Mouse (Mus musculus) adrenal gland, adult 8-10 months (tissue): ENCODE measurements around the gene Slpi. TPM values are rescaled to one million over a fixed set of nuclear protein-coding genes. Genes with fewer than 3 reads are reported as not detected.

ENCODE experiments used
- DNase-seq: peaks from one replicate; pipeline ENCODE4 v3.0.0; 2022
- total RNA-seq, 4 experiments: library from RNA; stranded (reverse); gene quantifications; 2 replicates each; pipeline ENCODE4 v1.2.4; 2022

The Slpi gene
- total RNA-seq, 4 experiments from 2014 or later: 8.5 to 24.2 (median 22.2) TPM

DNA sequence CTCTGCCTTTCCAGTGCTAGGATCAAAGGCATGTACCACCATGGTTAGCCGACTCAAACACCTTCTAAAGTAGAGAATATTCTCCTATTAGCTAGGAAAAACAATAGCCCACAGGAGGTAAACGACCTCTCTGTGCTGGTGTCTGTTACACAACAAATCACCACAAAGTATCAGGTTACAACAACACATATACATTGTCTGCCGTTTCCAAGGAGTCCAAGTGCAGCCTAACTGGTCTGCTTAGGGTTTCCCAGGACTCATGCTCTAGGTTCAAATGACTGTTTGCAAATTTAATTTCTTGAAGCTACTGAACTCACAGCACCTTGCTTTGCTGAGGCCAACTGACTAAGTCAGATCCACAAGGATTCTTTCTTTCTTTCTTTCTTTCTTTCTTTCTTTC is 30.6 kb upstream of the Slpi start:
- DNase-seq: no peak

DNA sequence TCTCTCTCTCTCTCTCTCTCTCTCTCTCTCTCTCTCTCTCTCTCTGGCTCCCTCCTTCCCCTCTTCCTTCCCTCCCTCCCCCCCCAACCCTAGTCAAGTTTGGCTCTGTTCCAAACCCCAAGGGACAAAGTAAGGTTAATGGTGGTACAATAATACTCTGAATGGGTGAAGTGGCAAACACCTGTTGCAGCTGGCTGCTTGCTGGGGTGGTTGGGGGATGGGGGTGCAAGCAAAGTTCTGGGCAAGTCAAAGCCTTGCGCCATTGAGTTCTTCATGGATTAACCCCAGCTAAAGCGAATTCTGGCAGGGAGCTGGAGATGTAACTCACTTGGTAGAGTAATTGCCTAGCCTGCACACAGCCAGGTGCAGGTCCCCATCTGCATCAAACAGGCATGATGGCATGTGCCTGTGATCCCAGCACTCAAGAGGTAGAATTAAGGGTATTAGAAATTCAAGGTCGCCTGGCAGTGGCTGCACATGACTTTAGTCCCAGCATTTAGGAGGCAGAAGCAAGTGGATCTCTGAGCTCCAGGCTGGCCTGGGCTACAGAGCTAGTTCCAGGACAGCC is 29.5 kb upstream of the Slpi start:
- no peak for DNase-seq

DNA sequence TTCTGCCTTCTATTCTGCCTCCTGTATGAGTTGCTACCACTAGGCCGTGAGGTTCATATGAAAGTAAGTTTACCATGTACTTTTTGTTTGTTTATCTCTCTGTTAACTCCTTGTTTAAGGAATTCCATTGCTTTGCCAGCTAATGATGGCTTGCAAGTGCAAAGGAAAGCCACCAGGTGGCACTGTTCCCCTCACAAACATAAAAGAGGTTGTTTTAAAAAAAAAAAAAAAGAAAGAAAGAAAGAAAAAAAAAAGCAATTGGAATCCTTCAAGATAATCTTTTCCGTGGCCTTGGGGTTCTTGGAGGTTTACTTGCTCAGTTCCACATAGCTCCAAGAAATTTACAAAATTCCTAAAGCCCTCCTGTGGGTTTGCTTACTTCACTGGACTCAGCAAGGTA is 28.3 kb upstream of the Slpi start:
- DNase-seq: no peak

DNA sequence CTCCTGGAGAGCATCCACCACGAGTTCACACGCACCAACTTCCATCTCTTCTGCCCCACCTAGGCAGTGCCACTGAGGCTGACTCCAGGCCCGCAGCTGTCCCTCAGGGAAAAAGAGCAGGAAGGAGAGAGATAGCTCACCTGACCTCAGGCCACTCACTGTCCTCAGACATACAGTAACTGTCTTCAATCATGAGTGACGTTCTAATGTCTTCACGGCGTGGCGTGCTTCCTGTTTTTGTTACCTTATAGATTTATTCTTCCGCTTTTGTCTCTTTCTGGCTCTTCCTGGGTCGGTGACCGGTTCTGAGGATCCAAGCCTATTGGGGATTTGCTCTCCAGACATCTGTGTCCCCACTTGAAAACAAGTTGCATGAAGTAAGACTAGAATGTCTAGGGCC is 25.7 kb upstream of the Slpi start:
- no peak for DNase-seq

DNA sequence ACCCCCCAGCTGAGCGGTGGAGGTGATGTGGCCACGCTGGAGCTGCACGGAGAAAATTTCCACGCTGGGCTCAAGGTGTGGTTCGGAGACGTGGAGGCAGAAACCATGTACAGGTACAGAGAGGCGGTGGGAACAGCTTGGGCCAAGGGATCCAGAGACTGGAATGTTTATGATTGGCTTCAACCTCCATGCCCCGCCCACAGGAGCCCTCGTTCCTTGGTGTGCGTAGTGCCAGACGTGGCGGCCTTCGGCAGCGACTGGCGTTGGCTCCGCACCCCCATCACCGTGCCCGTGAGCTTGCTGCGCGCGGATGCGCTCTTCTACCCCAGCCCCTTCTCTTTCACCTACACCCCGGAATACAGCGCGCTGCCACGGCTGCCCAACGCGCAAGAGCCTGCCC is 25.3 kb upstream of the Slpi start:
- DNase-seq: no peak

DNA sequence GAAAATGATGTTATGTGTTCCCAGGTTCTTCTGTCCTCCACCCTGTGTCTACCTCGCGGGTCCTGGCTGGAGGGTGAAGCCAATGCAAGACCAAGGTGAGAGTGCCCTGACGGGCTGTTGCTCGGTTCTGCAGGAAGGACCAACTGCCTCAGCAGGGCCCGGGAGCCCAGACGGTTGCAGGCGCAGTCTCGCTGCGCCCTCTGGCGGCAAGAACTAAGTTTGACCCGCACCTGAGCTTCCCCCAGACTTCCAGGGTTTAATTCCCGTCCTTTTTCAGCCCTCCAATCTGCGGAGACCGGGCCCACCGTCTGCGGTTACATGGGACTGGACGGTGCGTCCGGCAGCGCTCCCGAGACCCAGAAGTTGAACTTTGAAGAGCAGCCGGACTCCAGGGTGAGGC is 18.8 kb upstream of the Slpi start:
- DNase-seq: no peak

DNA sequence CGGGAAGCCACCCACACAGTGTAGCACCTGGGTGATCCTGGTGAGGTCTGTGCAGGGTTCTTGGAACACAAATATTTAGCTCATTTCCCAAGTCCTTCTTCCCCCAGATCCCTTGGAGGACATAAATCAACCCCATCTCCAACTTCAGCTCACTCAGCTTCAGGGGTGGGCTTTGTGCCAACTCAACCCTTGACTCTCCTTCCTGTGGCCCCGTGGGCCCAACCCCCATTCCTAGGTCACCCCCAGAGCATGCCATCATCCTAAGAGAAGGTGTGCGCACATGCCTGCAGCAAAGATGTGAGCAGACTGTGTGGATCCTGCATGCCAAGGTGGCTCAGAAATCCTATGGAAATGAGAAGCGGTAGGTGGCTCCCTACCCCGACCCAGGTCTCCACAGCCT is 16.6 kb upstream of the Slpi start:
- DNase-seq: no peak

DNA sequence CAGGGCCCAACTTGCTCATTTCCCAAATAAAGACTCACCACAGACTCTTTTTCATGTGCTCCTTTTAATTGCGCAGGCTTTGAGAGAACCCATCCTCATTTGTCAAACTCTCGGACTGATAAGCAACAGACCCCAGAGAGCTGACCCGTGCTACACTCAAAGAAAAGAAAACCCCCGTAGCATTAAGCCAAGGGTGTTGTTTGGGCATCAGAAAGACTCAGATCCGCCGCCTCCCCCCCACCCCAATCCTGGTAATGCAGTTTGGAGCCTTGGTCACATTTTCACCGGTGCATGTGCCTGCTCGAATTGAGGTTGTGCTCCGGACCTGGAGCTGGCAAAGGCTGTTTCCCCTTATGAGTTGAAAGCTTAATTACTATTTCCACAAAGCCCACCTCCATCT is 16.2 kb upstream of the Slpi start, which contains the start of gene Matn4:
Matn4 (minus strand) TSS at position 101 of the 400 bp plus-strand sequence.
- DNase-seq: no peak

DNA sequence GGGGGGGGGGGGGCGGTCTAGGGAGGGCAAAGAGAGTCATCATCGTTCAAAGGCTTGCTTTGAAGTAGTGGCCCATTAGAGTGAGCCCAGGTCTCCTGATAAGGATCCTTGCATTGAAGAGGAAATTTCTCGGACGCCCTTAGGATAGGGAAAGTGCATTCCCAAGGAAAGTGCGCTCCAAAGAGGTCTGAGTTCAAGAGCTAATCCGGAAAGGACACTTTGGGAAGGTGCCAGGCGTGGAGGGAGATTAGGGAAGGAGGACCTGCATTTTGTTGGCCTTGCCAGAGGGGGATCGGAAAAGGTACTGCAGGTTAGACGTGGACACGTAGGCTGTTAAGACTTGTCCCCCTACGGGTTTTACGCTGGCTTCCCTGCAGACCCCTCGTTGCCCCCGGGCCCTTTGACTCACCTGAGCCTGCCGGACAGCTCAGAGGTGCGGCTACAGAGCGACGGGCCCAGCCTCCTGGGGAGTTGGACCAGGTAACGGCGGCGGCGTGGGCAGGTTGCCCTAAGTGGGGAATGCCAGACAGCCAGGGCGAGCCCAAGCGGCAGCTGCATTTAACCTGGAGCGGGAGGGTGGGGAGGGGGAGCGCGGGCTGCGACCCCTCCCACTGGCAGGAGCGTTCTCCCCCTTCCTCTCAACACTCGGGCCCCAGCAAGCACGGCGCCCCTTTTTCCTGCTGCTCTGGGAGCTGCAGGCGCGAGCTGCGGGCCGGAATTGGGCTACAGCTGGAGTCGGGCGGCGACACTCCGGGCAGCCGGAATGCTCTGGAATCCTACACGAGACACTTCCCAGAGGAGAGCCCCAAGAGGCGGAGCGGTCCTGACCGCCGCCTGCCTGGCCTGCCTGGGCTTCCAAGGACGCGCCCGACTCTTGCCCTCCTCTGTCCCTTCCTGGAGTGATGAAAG is 15.4 kb upstream of the Slpi start:
- no peak for DNase-seq

DNA sequence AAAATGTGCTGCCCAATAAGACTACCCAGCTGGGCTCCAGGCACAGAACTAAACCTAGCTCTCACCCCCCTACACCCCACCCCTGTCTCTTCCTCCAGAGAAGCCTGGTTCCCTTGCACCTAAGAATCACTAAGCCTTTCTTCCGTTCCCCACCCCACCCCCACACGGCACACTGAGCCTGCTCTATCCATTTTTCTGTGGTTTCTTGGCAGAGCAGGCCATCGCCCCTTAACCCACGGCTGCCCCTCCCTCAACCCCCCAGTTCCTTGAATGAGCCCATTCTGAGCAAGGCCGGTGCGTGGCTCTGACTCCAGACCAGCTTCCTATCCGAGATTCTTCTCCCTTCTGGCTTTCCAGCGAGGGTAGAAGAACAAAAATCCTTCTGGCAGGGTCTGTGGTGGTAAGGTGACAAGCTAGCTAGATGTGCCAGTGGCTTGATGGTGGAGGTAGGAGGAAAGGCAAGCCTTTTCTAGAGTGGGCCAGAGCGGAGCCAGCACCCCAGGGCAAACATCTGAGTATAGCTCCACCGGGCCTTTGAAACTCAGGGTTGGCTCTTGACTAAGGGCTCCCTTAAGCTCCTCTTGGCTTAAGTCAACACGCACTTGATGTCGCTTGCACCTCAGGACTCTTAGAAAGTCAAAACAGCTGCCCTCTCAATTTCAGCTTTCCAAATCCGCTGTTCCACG is 14.6 kb upstream of the Slpi start:
- DNase-seq: no peak

DNA sequence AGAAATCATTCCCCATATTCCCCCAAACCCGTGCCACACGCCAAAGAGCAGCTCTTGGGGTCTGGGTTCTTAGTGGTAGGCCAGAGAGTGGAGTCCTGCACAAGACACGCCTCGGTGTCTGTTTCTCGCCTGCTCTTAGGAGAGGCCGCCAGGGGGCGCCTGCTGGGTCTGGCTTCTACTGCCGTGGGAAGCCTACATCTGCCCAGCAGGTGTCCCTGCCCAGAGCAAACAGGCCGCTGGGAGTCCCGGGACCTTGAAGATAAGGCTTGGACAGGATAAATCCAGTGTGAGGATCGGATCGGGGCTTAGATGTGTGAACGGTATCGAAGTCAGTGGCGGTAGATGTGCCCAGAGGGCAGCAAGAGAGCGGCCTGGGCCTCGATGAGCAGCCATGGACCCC is 14.0 kb upstream of the Slpi start, which contains the start of gene Rbpjl:
Rbpjl (plus strand) TSS at position 236 of the 400 bp plus-strand sequence.
- DNase-seq: peak; percentile 54

DNA sequence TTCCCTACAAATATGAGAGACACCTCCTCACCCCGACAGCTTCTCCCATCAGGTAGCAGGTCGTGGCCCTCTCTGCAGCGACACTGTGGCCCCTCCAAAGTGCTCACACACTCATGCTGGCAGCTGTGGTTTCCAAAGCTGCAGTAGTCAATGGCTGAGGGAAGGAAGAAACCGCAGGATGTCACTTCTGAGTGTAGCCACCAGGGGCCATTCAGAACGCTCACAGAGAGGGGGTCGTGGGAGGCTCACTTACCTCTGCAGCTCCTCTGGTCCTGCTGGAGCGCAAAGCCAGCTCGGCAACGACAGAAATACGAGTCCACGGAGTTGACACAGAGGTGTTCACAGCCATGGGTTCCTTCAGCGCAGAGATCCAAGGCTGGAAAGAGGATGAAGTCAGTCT is 8.0 kb upstream of the Slpi start:
- no peak for DNase-seq

DNA sequence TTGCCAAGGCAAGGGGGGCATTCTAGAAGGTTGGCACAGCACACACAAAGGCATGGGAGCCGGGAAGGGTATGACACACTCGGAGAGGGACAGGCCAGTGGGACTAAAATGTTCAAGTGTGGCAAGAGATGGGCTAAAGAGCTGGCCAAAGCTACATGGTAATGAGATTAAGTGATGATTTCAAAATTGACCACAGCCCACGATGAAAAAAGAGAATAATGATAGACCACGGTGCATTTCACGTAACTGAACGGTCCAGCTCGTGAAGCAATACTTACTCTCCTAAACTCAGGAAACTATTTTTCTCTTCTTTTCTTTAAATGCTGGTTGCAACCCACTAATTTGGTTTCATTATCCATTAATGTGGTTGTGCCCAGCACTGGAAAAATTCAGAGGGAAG is 7.2 kb upstream of the Slpi start:
- no peak for DNase-seq

DNA sequence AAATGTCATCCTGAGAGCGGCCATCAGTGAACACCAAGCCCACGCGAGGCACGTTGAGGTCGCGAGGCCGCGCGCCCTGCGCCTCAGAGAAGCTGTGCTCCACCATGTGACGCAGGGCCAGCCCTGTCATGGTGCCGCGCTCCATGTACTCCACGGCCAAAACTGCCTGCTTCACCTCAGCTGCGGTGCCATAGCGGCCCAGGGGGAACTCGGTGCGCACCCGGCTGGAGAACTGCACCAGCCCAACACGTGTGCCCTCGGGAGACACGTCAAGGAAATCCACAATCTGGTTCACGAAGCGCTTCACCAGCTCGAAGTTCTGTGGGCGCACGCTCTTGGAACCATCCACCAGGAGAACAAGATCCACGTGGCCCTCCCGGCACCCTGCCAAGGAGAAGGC is 4.2 kb upstream of the Slpi start:
- no peak for DNase-seq

DNA sequence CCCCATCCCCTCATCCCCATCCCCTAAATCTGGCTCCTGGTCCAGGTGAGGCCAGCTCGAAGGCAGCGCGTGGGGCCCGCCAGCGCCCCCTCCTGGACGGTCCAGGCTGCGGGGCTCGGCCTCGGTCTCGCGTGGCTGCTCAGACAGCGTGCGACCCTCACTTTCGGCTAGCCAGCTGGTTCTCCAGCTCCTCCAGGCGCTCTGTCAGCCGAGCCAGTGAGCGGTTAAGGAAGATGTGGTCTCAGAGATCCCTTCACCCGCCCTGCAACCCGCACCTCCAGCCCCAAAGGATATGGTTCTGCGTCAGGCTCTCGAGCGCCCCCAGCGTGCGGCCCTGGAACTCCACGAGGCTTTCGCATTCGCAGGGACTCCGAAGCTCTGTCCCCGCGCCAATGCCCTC is 604 bp upstream of the Slpi start:
- DNase-seq: peak; percentile 58

DNA sequence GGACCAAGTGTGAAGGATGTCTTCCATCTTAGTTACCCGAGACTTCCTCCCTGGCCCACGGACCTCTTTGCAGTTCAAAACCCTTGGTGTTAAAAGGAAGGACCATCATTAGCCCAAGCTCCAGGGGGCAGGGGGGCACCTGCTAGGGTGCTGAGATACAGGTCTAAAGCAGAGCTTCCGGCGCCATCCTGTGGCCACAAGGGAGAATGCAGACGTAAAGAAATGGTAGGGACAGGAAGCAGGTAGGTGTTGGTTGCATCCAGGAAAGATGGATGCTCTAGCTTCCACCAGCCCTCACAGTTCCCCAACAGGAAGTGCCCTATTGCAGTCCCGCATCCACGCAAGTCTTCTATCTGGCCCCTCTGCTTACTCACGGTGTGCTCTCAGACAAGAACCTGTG is 1.9 kb downstream of the Slpi start:
- DNase-seq: no peak

DNA sequence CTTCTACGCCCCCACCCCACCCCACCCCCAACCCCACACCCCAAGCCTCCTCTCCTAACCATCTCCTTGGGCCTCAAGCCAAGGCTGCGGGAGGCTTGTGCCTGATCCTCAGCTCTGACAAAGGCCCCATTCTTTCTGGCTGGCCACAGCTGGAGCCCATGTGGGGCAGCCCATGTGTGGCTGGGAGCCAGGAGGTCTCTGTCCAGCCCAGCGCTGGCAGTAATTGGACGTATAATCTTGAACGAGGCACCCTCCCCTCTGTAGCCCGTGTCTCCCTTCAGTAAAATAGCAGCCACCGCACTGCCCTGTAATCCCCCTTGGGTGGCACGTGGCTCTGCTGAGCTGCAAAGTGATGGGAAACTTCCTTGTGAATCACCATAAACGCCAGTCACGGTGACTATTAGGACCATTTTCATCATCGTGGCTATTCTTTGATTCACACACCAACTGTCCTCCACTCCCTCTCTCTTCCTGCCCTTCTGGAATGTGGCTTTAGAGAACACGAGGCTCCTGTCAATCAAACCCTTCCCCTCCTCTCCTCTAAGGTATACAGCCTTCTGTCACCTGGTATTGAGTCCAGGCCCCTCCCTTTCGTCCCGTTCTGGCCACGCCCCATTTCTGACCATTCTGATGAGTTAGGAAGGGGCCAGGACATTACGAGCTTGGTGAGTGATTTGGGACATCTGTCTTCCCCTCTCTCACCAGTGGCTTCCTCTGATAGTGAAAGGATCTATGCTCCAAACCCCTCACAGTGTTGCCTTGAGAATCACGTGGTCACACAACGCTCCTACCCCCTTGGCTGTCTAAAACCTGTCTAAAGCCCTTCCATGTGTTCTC is 2.8 kb downstream of the Slpi start:
- DNase-seq: no peak

DNA sequence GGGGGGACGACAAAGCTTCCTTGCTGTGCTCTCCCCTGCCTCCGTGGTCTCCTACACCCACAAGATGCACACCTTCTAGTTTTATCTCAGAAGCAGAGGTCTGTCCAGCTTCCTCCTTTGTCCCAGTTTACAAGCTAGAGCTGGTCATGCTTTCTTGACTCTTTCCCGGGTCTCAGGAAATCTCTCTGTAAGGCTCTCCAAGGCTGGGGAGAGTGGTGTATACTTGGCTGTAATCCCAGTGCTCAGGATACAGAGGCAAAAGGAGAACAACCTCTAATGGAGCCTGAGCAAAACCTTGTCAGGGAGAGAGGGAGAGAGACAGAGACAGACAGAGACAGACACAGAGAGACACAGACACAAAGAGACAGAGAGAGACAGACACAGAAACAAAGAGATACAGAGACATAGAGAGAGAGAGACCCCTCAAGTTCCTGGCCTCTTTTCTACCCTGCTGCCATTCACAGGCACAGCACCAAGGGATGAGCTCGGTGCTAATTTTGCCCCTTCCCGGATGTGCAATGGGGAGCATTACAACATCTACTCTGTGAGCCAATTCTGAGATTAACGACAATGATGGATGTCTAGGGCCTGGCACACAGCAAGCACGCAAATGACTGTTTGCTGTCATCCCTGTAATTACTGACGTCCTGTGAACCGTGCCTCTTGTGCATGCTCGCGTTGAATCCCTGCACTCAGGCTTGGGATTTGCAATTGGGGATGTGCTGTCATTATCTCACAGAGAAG is 5.1 kb downstream of the Slpi start:
- peak; percentile 23 for DNase-seq

DNA sequence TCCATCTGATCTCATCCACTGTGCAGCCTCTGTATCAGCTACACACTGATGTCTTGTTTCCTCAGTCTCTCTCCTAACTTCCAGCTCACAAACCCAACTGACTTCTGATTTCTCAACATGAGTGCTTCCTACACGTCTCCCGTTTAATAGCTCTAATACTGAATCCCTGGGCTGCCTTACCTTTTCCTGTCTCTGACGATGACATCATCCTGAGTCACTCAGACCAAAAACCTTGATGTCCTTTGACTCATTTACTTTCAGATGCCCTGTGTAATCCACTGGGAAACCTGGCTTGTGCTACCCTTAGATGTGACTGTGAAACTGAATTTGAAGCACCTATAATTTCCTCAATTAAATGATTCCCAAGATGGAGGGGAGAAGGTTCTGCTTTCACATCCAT is 5.9 kb downstream of the Slpi start:
- peak; percentile 21 for DNase-seq

DNA sequence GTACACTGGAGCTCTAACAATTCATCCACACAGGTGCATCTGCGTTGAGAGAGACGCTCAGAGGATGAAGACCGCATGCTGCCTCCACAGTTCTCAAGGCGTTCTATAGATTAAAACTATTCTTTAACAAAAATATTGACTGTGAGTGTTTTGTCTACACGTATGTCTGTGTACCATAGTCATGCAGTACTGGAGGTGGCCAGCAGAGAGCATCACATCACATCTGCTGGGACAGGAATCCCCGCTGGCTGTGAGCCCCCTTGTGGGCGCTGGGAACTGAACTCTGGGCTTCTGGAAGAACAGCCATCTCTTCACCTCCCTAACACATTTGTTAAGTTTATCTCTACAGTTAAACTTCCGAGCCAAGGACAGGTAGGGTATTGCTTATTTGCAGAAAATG is 7.2 kb downstream of the Slpi start:
- no peak for DNase-seq

DNA sequence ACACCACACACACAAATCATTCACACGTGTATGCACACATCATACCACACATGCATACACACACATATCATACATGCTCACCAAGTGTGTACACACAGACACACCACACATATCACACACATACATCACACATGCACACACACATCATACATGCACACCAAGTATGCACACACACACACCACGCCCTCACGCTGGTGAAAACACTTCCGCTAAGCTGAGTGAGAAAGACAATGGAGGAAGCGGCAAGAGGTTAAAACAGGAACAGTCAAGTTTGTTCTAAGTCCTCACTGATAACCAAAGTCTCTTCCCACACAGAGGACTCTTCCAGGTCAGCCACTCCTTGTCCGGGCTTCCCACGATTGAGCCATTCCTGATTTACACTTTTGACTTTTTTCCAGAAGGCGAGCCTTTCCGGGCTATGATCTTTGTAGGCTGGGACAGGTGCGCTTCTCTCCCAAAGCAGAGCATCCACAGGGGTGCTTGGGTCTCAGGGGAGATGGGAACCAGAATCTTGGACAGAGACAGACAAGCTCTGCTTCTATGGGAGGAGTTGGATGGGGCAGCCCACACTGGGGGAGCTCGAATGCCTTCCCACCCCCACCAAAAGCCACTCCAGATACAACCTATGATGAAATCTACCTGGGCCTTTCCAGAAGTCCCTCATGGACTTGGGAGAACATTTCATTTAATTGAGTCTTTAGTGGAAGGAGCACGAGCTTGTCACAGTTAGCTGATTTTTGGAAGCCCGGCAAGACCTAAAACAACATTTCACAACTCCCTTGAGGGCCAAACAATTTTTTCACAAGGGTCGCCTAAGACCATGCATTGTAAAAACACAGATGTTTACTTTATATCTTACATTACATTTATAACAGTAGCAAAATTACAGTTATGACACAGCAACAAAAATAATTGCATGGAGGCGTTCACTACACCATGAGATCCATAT is 11.1 kb downstream of the Slpi start:
- no peak for DNase-seq
